Mouse (Mus musculus) gonadal fat pad, adult 2 months (tissue): ENCODE measurements around the gene Olfr147. TPM values are rescaled to one million over a fixed set of nuclear protein-coding genes. Genes with fewer than 3 reads are reported as not detected.
"Not testable (repeated sequence)": the region's sequence is repeated elsewhere in the genome, so short reads cannot be mapped to it uniquely, and the experiment has no call there.

ENCODE experiments used
- DNase-seq: peaks from one replicate; pipeline ENCODE4 v3.0.0-alpha.2; 2012; ENCODE audit warnings: low read depth
- polyA plus RNA-seq: library from polyadenylated mRNA; depleted of rRNA; stranded (reverse); fragments of >200 nt; gene quantifications from 2 replicates; pipeline ENCODE4 v1.2.3, GENCODE M21; 2012; rRNA removed

Olfr147 gene
- not detected in 2 replicates for polyA plus RNA-seq

DNA sequence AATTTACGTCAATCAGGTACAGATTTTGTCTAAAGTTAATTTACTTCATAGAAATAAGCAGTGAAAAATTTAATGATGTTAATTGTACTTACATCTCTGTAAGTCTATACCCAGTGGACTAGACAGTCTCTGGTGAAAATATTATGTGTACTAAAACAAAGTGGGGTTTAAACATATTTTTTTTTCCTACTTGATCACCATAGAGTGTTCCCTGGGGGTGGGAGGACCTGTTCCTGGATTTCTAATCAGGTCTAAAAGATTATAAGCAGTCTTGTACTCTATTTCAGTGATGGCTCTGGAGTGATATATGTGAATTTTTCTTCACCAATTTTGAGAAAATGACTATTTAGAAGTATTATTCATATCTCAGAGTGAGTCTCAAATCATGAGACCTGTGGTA lies at the start of gene Olfr147:
TSS of gene Olfr147 (plus strand) at position 301 of the 400 bp plus-strand sequence.
- DNase-seq, result no peak

GRCm38 (mm10) chr9:38366596-38366995 lies 34.9 kb upstream of the Olfr147 start, which contains the start of gene Olfr250:
Gene Olfr250, plus strand, starts transcription at chr9:38366896.
- DNase-seq, result no peak

GRCm38 (mm10) chr9:38376786-38377185 lies 24.7 kb upstream of the Olfr147 start, which contains the start of gene Olfr251:
Gene Olfr251, plus strand, starts transcription at chr9:38377086.
- DNase-seq, result no peak

DNA sequence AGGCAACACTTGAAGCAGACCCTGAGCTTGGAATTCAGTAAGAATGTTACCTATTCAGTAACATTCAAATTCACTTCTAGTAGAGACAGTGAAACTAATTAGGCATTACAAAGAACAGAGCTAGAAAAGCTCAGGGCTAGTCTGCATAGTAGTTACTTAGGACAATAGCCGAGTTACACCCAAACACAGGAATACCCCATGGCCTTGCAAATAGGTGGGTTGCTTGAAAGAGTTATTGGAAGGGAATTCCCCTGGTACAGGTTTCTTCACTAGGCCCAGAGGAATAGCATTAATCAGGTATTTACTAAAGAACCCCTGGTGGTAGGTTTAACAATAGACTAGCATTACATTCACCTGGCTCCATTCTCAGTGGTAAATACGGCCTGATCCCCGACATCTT lies 6.0 kb downstream of the Olfr147 start:
- not testable (repeated sequence) for DNase-seq

DNA sequence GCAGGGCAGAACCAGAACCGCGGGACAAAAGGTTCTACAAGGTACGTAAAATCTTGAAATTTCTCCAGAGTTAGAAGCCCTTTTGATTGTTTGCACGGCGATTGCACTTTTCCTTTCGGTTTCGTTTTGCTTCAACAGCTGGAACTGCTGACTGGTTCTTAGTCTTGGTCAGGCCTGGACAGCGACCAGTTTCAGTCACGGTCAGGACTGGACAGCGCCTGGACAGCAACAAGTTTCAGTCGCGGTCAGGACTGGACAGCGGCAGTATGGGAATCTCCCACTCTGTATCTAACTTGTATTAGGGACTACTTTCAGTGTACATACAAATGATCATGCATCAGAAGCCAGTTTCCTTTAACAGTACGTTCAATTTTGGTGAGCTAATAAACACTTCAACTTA lies 12.0 kb downstream of the Olfr147 start:
- not testable (repeated sequence) for DNase-seq

GRCm38 (mm10) chr9:38423801-38424200 lies 22.3 kb downstream of the Olfr147 start:
- DNase-seq, result no peak

DNA sequence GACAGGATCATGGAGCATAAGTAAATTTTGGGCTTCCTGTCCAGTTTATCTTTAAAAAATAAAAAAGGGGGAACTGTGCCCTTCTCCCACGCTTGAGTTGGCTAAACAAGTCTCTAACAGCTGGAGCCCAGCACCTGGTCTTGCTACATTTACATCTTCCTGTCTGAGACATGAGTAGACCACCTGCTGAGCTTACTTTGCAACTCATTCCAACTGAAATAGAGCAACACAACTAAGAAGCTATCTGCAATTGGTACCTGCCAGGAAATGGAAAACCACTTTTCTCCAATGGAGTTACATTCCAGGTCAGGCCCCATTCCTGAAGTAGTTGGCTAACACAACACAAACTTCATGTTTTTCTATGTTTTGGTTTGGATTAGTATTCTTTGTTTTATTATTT lies 25.5 kb downstream of the Olfr147 start:
- DNase-seq, result no peak

DNA sequence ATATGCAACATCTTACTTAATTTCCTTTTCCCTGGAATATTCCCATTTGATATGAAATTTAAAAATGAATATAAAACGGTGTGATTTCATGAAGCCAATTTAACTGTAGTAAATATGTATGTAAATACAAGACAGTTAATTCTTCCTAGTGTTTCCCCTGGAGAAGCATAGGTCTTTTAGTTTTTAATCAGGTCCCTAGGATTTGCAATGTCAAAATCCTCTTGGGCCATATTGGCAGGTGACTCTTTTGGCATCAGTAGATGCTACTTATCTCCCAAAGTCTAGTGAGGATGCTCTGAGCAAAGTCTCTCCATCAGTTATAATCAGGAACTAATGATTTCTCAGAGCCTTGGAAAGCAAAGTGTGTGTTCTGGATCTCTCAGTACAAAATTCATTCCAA lies 27.7 kb downstream of the Olfr147 start, which contains the start of gene Olfr901:
TSS of gene Olfr901 (plus strand) at position 301 of the 400 bp plus-strand sequence.
- no peak for DNase-seq

DNA sequence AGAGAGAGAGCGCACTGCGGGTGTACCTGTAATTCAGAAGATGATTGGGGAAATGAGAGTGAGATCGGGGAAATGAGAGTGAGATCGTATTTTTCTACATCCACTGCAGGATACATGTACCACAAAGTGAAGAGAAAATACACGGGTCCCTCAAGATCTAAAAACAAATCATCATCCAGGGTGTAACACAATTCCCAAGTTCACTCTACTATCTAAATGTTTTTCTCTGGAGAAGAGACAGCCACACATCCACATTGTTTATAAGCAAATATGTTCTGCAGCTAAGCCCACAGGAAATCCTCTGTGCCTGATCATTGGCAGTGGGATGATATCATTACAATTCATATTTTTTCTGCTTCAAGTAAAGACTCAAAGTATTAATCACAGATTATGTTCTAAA lies 45.9 kb downstream of the Olfr147 start, which contains the start of gene Olfr902:
TSS of gene Olfr902 (plus strand) at position 301 of the 400 bp plus-strand sequence.
- DNase-seq, result no peak

Other genes with a start within 250 kb of the Olfr147 start
- not detected in 2 replicates for gene Olfr891, start 220.9 kb upstream of the Olfr147 start, polyA plus RNA-seq
- gene Olfr893, start 193.3 kb upstream of the Olfr147 start, polyA plus RNA-seq, result not detected in 2 replicates
- gene Olfr894, start 183.6 kb upstream of the Olfr147 start, polyA plus RNA-seq, result not detected in 2 replicates
- not detected in 2 replicates for gene Olfr143, start 148.9 kb upstream of the Olfr147 start, polyA plus RNA-seq
- not detected in 2 replicates for gene Olfr895, start 133.8 kb upstream of the Olfr147 start, polyA plus RNA-seq
- gene Olfr896-ps1, start 110.6 kb upstream of the Olfr147 start, polyA plus RNA-seq, result not detected in 2 replicates
- gene Olfr25, start 72.6 kb upstream of the Olfr147 start, polyA plus RNA-seq, result not detected in 2 replicates
- not detected in 2 replicates for gene Olfr898, start 53.3 kb upstream of the Olfr147 start, polyA plus RNA-seq
- gene Olfr250, start 34.8 kb upstream of the Olfr147 start, polyA plus RNA-seq, result not detected in 2 replicates
- gene Olfr251, start 24.6 kb upstream of the Olfr147 start, polyA plus RNA-seq, result not detected in 2 replicates
- not detected in 2 replicates for gene Olfr901, start 27.8 kb downstream of the Olfr147 start, polyA plus RNA-seq
- gene Olfr902, start 46.0 kb downstream of the Olfr147 start, polyA plus RNA-seq, result not detected in 2 replicates
- gene Olfr904, start 61.4 kb downstream of the Olfr147 start, polyA plus RNA-seq, result not detected in 2 replicates
- gene Olfr905, start 69.4 kb downstream of the Olfr147 start, polyA plus RNA-seq, result not detected in 2 replicates
- not detected in 2 replicates for gene Olfr906, start 85.4 kb downstream of the Olfr147 start, polyA plus RNA-seq
- gene Olfr907, start 94.1 kb downstream of the Olfr147 start, polyA plus RNA-seq, result not detected in 2 replicates
- gene Olfr911-ps1, start 119.9 kb downstream of the Olfr147 start, polyA plus RNA-seq, result not detected in 2 replicates
- gene Olfr910, start 136.2 kb downstream of the Olfr147 start, polyA plus RNA-seq, result not detected in 2 replicates
- not detected in 2 replicates for gene Olfr912, start 178.5 kb downstream of the Olfr147 start, polyA plus RNA-seq
- gene Olfr913, start 191.1 kb downstream of the Olfr147 start, polyA plus RNA-seq, result not detected in 2 replicates
- not detected in 2 replicates for gene Olfr914, start 203.4 kb downstream of the Olfr147 start, polyA plus RNA-seq